Mouse (Mus musculus): ENCODE measurements around the gene Usp1.
A peak's percentile ranks its signal among the peaks of the same experiment; 100 is the strongest.
"Not testable (repeated sequence)": the region's sequence is repeated elsewhere in the genome, so short reads cannot be mapped to it uniquely, and the experiment has no call there.

The Usp1 gene

DNA sequence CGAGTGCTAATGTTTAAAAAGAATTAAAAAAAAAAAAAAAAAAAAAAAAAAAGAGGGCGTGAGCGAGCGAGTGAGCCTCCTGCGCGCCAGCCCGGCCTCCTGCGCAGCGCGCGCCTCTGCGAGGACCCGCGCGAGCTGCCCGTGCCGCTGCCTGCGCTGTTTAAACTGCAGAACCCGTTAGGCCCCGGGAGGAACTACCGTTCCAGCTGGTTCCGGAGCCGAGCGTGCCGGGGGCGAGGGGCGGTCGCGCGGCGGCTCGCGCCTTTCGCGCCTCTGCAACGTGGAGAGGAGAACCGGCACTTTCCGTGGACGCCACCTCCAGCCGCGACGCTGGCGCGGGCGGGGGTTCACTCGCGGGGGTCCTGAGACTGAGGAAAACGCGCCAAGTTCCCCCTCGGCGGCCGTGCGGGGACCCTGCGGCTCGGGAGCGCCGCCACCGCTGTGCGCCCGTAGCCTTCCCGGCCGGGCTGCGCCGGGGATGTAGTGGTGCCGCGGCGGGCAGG, at the start of gene Usp1:
Usp1 (plus strand) TSS at position 243 of the 503 bp plus-strand sequence.
- DNase-seq (ENCODE audit: low spot score in 2 of 2), result peak in 1 of 2 experiments; percentile 73

- DNase-seq (ENCODE audit: low spot score in 2 of 2), result no peak
Measured at GRCm38 (mm10) chr4:98882706-98883105, 40.9 kb upstream of the Usp1 start.

DNA sequence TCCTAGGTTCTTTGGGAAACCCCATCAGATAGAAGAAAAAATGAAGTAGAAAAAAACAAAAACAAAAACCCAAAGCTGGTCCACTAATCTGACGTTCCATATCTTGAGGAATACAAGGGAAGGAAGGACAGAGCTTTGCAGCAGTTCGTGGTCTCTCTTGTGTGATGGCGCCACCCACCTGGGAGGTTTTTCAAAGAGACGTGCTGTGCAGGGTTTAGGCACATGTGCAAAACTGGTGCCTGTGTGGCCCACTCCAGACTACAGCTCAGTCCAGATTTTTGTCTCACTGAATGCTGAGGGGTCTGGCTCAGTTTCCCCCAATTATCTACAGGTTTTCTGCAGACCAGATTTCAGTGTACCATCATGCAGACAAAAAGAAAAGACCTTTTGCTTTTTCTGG, 37.2 kb upstream of the Usp1 start:
- DNase-seq (ENCODE audit: low spot score in 2 of 2), result no peak

GRCm38 (mm10) chr4:98887148-98887547, 36.5 kb upstream of the Usp1 start:
- no peak for DNase-seq (ENCODE audit: low spot score in 2 of 2)

DNA sequence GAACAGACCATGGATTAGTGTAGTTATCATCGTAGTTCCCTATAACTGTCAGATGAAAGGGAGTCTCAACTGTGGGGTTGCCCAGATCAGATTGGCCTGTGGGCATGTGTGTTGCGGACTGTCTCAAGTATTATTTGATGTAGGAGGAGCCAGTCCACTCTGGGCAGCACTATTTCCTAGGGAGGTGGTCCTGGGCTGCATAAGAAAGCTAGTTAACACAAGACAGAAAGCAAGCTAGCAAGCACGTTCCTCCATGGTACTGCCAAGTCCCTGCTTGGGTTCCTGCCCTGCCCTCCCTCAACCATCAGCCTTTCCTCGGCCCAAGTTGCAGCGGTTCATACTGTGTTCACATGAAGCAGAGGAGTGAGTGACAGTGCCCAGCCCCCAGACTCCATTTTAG, 13.4 kb upstream of the Usp1 start:
- no peak for DNase-seq (ENCODE audit: low spot score in 2 of 2)

DNA sequence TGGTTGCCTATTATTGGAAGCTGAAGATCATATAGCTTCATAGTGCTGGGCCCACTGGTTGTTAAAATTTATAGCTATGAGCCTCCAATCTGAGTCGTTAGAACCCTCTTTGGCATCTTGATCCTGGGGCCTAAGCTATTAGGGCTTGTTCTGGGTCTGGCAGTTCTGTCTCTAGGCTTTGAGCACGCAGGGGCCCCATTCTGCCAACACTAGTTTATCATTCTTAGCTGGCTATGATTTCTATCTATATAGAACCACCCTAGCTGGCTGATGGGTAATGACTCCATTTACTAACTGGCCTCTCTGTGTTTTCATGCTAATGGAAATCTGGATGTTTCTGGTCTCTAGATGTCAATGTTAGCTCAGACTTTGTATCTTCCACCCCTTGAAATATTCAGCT, 5.9 kb upstream of the Usp1 start:
- DNase-seq (ENCODE audit: low spot score in 2 of 2), result no peak

DNA sequence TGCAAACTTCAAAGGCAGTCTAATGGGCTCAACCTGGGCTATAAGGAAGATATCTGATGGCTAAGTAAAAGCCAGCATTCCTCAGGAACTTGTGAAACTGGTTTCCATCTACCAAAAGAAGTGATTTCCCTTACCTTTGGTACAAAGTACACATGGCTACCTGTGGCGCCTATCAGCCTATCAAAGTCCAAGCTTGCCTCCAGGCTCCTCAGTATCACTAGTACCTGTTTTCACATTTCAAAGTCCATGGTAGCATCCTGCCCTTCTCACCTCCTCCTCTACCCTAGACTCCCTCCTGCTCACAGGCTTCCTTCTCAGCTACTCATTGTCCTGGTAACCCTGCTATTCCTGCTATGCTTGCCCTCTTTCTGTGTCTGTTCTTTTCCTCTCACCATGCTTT, 5.4 kb upstream of the Usp1 start:
- no peak for DNase-seq (ENCODE audit: low spot score in 2 of 2)

DNA sequence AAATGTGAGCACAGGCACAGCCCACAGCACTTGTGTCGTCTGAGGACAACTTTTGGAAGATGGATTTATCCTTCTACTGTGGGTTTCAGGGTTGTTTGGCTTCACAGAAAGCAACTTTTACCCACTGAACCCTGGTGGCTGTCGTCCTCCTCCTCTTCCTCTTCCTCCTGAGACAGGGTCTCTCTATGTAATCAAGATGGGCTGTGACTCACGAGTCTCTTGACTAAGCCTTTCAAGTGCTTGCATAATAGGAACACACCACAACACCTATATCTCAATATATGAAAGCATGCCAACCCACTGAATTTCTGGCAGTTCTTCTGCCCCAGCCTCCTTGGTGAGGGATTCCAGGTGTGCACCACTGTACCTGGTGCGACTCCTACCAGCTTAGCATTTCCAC, 2.7 kb upstream of the Usp1 start:
- DNase-seq (ENCODE audit: low spot score in 2 of 2), result no peak

GRCm38 (mm10) chr4:98922061-98922642, 1.5 kb upstream of the Usp1 start:
- DNase-seq (ENCODE audit: low spot score in 2 of 2), result no peak

GRCm38 (mm10) chr4:98922643-98923567, 705 bp upstream of the Usp1 start:
- DNase-seq (ENCODE audit: low spot score in 2 of 2), result peak; percentile 95 to 97

GRCm38 (mm10) chr4:98924071-98924905, 678 bp downstream of the Usp1 start:
- peak in 1 of 2 experiments; percentile 69 for DNase-seq (ENCODE audit: low spot score in 2 of 2)

DNA sequence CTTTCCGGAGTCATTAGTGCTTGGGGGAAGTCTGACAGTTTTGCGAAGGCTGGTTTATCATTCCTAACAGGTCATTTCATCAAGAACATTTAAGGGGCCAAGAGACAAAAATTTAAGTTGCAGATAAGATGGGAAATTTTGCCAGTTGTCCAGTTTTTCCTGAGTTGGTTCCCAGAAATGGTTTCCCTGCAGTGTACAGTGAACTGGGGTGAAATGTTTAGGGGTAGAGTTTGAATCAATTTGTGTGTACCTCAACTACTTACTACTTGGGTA, 1.2 kb downstream of the Usp1 start:
- DNase-seq (ENCODE audit: low spot score in 2 of 2), result no peak

- DNase-seq (ENCODE audit: low spot score in 2 of 2), result no peak
Measured at GRCm38 (mm10) chr4:98925250-98925781, 1.7 kb downstream of the Usp1 start.

DNA sequence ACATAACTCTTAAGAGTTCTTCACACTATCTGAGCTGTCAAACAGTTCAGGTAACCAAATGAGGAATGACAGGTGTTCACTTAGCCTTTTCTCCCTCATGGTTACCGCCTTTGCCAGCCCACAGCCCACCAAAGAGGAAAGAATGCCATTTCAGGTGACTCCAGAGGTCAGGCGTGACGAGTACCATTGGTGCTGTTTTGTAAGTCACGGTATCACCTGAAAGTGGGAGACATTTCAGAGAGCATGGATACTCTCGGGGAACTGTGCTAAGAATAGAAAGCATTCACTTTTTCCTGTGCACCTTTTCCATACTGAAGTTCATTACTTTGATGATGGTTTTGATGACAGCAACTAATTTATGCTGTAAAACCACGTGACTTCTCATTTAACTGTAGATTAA, 12.4 kb downstream of the Usp1 start:
- DNase-seq (ENCODE audit: low spot score in 2 of 2), result no peak

DNA sequence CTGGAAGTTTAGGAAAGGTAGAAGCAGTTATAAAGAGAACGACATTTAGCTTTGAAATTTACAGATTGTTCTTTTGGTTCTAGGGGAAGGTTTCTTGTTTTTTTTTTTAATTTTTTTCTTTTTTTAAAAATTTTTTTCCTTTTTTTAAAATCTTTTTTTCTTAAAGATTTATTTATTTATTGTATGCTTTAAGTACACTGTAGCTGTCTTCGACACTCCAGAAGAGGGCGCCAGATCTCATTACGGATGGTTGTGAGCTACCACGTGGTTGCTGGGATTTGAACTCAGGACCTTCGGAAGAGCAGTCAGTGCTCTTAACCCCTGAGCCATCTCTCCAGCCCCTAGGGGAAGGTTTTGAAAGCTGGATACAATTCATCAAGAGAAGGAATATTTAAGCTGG, 14.6 kb downstream of the Usp1 start:
- not testable (repeated sequence) for DNase-seq (ENCODE audit: low spot score in 2 of 2)

DNA sequence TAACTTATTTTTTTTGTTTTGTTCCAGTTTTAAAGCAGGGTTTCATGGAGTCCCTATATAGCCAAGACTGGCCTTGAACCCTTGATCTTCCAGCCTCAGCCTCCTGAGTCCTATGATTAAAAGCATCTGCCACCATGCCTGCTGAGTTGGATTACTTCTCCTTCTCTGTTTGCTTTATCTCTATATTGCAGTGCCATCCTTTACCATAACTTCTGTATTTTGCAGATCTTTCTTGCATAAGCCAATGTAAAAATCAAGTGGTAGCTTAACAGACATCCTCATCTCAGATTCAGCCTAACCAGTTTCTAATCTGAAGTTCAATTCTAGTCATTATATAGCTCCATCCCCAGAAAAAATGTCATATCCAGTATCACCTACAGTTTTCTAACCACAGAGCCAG, 27.0 kb downstream of the Usp1 start:
- no peak for DNase-seq (ENCODE audit: low spot score in 2 of 2)

GRCm38 (mm10) chr4:98955986-98956385, 32.4 kb downstream of the Usp1 start:
- DNase-seq (ENCODE audit: low spot score in 2 of 2), result no peak

DNA sequence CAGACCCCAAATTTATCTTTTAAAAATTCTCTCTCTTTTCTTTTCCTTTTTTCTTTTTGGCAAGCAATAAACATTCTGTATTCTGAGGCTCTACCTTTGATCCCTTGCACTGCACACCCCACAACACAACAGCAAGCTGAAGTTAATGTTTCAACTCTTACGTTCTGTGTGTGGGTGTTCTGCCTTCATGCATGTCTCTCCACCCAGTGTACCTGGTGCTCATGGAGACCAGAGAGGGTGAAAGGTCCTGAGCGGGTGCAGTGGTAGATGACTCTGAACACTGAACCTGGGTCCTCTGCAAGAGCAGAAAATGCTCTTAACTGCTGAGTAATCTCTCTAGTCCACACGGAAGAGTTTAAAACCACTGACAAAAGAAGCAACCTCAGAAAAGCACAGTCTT, 36.6 kb downstream of the Usp1 start:
- DNase-seq (ENCODE audit: low spot score in 2 of 2), result no peak

- no peak for DNase-seq (ENCODE audit: low spot score in 2 of 2)
Measured at GRCm38 (mm10) chr4:98969946-98970345, 46.3 kb downstream of the Usp1 start.

DNA sequence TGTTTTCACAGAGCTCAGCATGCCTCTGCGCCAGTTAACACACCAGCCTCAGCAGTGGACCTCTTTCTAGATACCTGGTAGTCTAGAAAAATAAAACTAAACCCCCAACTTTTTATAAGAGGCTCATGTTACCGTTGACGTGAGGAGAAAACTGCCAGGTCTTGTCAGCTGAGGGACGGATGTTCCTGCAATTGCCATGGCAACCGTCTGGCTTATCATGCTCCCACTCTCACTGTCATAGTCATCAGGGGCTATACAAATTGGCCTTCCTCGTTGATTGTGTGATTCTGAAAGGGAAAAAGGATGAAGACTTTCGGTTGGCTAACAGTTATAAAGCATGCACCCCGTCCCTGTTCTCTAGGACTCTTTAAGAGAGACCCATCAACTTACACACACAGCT, 52.1 kb downstream of the Usp1 start:
- DNase-seq (ENCODE audit: low spot score in 2 of 2), result no peak

GRCm38 (mm10) chr4:98978288-98978687, 54.7 kb downstream of the Usp1 start:
- not testable (repeated sequence) for DNase-seq (ENCODE audit: low spot score in 2 of 2)

DNA sequence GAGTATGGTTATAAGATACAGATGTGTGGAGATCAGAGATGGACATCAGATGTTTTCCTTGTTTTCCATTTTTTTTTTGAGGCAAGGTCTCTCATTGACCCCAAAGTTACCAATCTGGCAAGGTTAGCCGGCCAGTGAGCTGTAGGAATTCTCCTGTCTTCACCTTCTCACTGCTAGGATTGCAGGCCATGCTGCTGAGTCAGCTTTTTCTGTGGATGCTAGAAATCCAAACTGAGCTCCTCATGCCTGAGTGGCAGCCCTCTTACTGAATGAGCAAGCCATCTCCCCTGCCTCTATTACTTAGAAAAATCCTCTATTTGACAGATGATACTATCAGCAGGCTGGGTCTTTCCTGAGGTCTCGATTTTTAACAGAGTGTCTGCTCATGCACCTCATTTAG, 55.1 kb downstream of the Usp1 start:
- no peak for DNase-seq (ENCODE audit: low spot score in 2 of 2)

All from urinary bladder, postnatal 4 days (tissue).